Mouse (Mus musculus): Measurements from ENCODE around the gene Triobp. TPM values are rescaled to one million over a fixed set of nuclear protein-coding genes. Genes with fewer than 3 reads are reported as not detected.

Gene Triobp
- polyA plus RNA-seq, 1 experiment = 47.6 TPM

GRCm38 (mm10) chr15:78931577-78931976 lies 15.9 kb upstream of the Triobp start:
- TF ChIP-seq CTCF (conservative IDR thresholded peaks at IDR 0.05; ENCODE audit: insufficient read depth, insufficient read length, low read depth, low read length) (peak; percentile 88), POLR2A (IDR thresholded peaks at IDR 0.05; ENCODE audit: low read depth, low read length) (no peak)
- peak; percentile 70 for DNase-seq
- Histone ChIP-seq H3K27ac (ENCODE audit: insufficient read depth, low read depth, low read length) (no peak overlapping the region), H3K4me1 (ENCODE audit: control insufficient read depth, insufficient read depth, low read length) (peaks cover 12% of the 10 kb centered on the region), H3K36me3 (ENCODE audit: control insufficient read depth, insufficient read depth, low read length) (no peaks in the 10 kb centered on the region), H3K4me3 (ENCODE audit: insufficient read depth, low read depth, low read length) (no peak overlapping the region), H3K27me3 (replicated peaks; ENCODE audit: control insufficient read depth, insufficient read depth, low read length) (no peaks in the 10 kb centered on the region)
- 22% methylated on average over 3 of the region's 3 CpGs for WGBS

GRCm38 (mm10) chr15:78934784-78935320 lies 12.7 kb upstream of the Triobp start, which contains the start of gene Nol12:
Gene Nol12, plus strand, starts transcription at chr15:78934933.
- H3K4me3 ChIP-seq (ENCODE audit: insufficient read depth, low read depth, low read length) = peak within 1 kb of the TSS; percentile 83
- no peaks in the 10 kb centered on the region for H3K36me3 ChIP-seq (ENCODE audit: control insufficient read depth, insufficient read depth, low read length)
- TF ChIP-seq CTCF (conservative IDR thresholded peaks at IDR 0.05; ENCODE audit: insufficient read depth, insufficient read length, low read depth, low read length) = 0 out of 2 replicates have a peak, but pooled peaks have one; percentile 5
- peak; percentile 20 for TF ChIP-seq POLR2A (IDR thresholded peaks at IDR 0.05; ENCODE audit: low read depth, low read length)
- peak; percentile 93 for DNase-seq
- 0 out of 2 replicates have a peak, but pooled peaks cover 4% of the 10 kb centered on the region for H3K4me1 ChIP-seq (ENCODE audit: control insufficient read depth, insufficient read depth, low read length)
- H3K27me3 ChIP-seq (replicated peaks; ENCODE audit: control insufficient read depth, insufficient read depth, low read length) = no peaks in the 10 kb centered on the region
- under 1% methylated on average over 42 of the region's 42 CpGs for WGBS
- peak within 1 kb of the TSS; percentile 37; the same call in 1 of the 2 replicates for H3K27ac ChIP-seq (ENCODE audit: insufficient read depth, low read depth, low read length)

- no peaks in the 10 kb centered on the region for H3K36me3 ChIP-seq (ENCODE audit: control insufficient read depth, insufficient read depth, low read length)
- DNase-seq = no peak
- H3K27me3 ChIP-seq (replicated peaks; ENCODE audit: control insufficient read depth, insufficient read depth, low read length) = no peaks in the 10 kb centered on the region
- no peak overlapping the region for H3K4me3 ChIP-seq (ENCODE audit: insufficient read depth, low read depth, low read length)
- H3K4me1 ChIP-seq (ENCODE audit: control insufficient read depth, insufficient read depth, low read length) = 0 out of 2 replicates have a peak, but pooled peaks cover 4% of the 10 kb centered on the region
- WGBS = 89% methylated on average over 12 of the region's 12 CpGs
- H3K27ac ChIP-seq (ENCODE audit: insufficient read depth, low read depth, low read length) = no peak overlapping the region
- no peak for TF ChIP-seq POLR2A (IDR thresholded peaks at IDR 0.05; ENCODE audit: low read depth, low read length)
- TF ChIP-seq CTCF (conservative IDR thresholded peaks at IDR 0.05; ENCODE audit: insufficient read depth, insufficient read length, low read depth, low read length) = no peak
Observed at GRCm38 (mm10) chr15:78936403-78936802, 11.1 kb upstream of the Triobp start.

- WGBS = 95% methylated on average over 10 of the region's 10 CpGs
- no peak overlapping the region for H3K27ac ChIP-seq (ENCODE audit: insufficient read depth, low read depth, low read length)
- no peak for TF ChIP-seq CTCF (conservative IDR thresholded peaks at IDR 0.05; ENCODE audit: insufficient read depth, insufficient read length, low read depth, low read length)
- TF ChIP-seq POLR2A (IDR thresholded peaks at IDR 0.05; ENCODE audit: low read depth, low read length) = no peak
Observed at GRCm38 (mm10) chr15:78937311-78937710, 10.2 kb upstream of the Triobp start.

GRCm38 (mm10) chr15:78937963-78938362 lies 9.6 kb upstream of the Triobp start:
- TF ChIP-seq POLR2A (IDR thresholded peaks at IDR 0.05; ENCODE audit: low read depth, low read length) (no peak), CTCF (conservative IDR thresholded peaks at IDR 0.05; ENCODE audit: insufficient read depth, insufficient read length, low read depth, low read length) (no peak)
- Histone ChIP-seq H3K4me3 (ENCODE audit: insufficient read depth, low read depth, low read length) (no peak overlapping the region), H3K36me3 (ENCODE audit: control insufficient read depth, insufficient read depth, low read length) (no peaks in the 10 kb centered on the region), H3K27ac (ENCODE audit: insufficient read depth, low read depth, low read length) (no peak overlapping the region), H3K27me3 (replicated peaks; ENCODE audit: control insufficient read depth, insufficient read depth, low read length) (no peaks in the 10 kb centered on the region), H3K4me1 (ENCODE audit: control insufficient read depth, insufficient read depth, low read length) (0 out of 2 replicates have a peak, but pooled peaks cover 4% of the 10 kb centered on the region)
- no peak for DNase-seq
- 85% methylated on average over 2 of the region's 2 CpGs for WGBS

More at GRCm38 (mm10) chr15:78937311-78937710, 10.2 kb upstream of the Triobp start:
- H3K4me3 ChIP-seq (ENCODE audit: insufficient read depth, low read depth, low read length) = no peak overlapping the region
- DNase-seq = no peak
- H3K27me3 ChIP-seq (replicated peaks; ENCODE audit: control insufficient read depth, insufficient read depth, low read length) = no peaks in the 10 kb centered on the region
- no peaks in the 10 kb centered on the region for H3K36me3 ChIP-seq (ENCODE audit: control insufficient read depth, insufficient read depth, low read length)
- 0 out of 2 replicates have a peak, but pooled peaks cover 4% of the 10 kb centered on the region for H3K4me1 ChIP-seq (ENCODE audit: control insufficient read depth, insufficient read depth, low read length)

- WGBS = 90% methylated on average over 13 of the region's 13 CpGs
Observed at GRCm38 (mm10) chr15:78940325-78940724, 7.2 kb upstream of the Triobp start.

GRCm38 (mm10) chr15:78942663-78943062 lies 4.9 kb upstream of the Triobp start:
- Histone ChIP-seq H3K36me3 (ENCODE audit: control insufficient read depth, insufficient read depth, low read length) (no peaks in the 10 kb centered on the region), H3K4me3 (ENCODE audit: insufficient read depth, low read depth, low read length) (peak overlapping the region; percentile 52; the same call in 1 of the 2 replicates), H3K4me1 (ENCODE audit: control insufficient read depth, insufficient read depth, low read length) (no peaks in the 10 kb centered on the region), H3K27me3 (replicated peaks; ENCODE audit: control insufficient read depth, insufficient read depth, low read length) (no peaks in the 10 kb centered on the region), H3K27ac (ENCODE audit: insufficient read depth, low read depth, low read length) (no peak overlapping the region)
- WGBS = 5% methylated on average over 9 of the region's 9 CpGs
- DNase-seq = peak; percentile 85
- no peak for TF ChIP-seq POLR2A (IDR thresholded peaks at IDR 0.05; ENCODE audit: low read depth, low read length)
- peak; percentile 73 for TF ChIP-seq CTCF (conservative IDR thresholded peaks at IDR 0.05; ENCODE audit: insufficient read depth, insufficient read length, low read depth, low read length)

More at GRCm38 (mm10) chr15:78940325-78940724, 7.2 kb upstream of the Triobp start:
- Histone ChIP-seq H3K27ac (ENCODE audit: insufficient read depth, low read depth, low read length) (no peak overlapping the region), H3K27me3 (replicated peaks; ENCODE audit: control insufficient read depth, insufficient read depth, low read length) (no peaks in the 10 kb centered on the region), H3K4me3 (ENCODE audit: insufficient read depth, low read depth, low read length) (no peak overlapping the region), H3K4me1 (ENCODE audit: control insufficient read depth, insufficient read depth, low read length) (0 out of 2 replicates have a peak, but pooled peaks cover 4% of the 10 kb centered on the region), H3K36me3 (ENCODE audit: control insufficient read depth, insufficient read depth, low read length) (no peaks in the 10 kb centered on the region)
- no peak for DNase-seq
- TF ChIP-seq POLR2A (IDR thresholded peaks at IDR 0.05; ENCODE audit: low read depth, low read length) = no peak
- TF ChIP-seq CTCF (conservative IDR thresholded peaks at IDR 0.05; ENCODE audit: insufficient read depth, insufficient read length, low read depth, low read length) = no peak

Data from kidney, adult 2 months (tissue).